Mouse (Mus musculus): Measurements from ENCODE around the gene Trim40.

Trim40 gene

DNA sequence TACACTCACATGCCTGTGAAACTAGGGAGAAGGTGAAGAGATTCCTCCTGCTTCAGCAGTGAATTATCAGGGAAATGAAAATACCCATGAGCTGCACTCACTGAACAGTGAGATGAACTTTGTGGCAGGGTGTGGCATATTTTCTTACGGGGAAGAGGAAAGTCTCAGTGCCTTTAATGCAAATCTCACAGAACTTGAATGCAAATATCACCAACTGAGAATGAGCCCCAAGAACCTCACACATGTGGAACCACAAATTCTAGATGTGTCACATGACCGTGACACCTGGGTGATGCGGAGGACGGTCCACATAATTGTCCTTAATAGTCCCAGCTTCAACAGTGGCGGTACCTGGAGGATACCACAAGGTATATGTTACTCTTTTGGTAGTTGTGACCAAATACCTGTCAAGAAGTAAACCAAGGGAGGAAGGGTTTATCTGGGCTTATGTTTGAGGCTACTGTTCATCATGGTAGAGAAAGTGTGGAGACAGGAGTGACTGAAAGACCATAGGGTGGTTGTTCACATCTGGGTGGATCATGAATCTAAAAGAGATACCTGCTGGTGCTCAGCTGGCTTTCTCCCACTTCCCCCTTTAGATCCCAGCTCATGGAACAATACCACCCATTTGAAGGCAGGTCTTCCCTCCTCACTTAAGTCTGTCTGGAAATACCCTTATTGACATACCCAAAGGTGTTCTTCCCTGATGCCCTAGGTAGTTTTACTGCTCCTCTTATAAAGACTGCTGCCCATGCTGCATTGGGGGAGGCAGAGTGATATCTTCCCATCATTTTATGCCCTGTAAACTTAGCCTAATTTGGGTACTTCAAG is at the start of gene Trim40:
Gene Trim40 (minus strand): TSS at position 51 of the 831 bp plus-strand sequence.
- no peak for DNase-seq

DNA sequence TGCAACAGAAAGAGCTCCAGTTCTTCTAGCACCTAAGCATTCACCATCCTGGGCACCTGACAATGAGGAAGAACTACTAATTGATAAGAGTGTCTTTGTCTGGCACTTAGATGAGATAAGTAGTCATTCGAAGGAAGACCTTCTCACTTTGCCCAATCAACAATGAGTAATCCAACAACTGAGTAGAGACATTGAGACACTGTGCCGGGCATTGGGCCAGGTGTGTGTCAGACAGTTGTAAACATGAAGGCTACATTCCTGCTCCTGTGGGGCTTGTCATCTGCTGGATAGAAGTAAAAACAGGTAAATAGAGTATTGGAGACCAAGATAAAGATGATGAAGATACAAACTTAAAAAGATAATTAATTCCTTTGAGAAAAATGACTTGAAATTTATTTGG is 48.1 kb upstream of the Trim40 start:
- no peak for DNase-seq

DNA sequence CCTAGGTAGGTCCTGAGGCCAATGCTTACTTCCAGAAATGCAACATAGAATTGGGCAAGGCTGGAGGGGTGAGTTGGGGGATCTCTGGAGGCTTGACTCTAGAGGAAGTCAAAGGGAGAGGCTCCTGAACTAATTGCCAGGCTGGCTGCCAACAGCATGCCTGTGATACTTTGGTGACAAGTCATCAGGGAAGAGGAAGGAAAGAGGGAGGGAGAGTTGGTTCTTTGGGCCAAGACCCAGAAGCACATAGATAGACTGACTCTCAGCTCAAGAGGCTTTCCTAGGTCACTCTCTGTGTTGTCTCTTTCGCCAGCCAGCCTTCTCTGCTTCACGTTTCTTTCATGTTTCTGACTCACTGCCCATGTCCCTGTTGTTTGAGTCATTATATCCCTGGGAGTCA is 41.9 kb upstream of the Trim40 start:
- peak; percentile 54 to 67 for DNase-seq

DNA sequence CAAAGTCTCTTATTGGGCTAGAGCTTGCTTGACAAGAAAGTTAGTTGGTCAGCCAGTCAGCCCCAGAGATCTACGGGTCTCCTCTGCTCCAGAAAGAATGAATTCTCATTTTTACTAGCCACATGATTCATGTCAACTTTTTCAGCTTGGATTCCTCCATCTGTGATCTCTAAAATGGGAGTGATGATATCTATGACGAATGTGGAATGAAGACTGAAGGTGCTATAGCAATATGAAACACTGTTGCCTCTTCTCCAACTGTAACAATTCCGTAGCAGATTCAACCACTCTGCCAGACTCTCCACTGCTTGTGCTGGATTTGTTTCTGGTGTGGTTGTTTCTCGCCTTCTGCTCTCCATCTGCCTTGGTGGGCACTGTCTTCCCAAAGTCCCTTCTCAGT is 41.2 kb upstream of the Trim40 start:
- DNase-seq = no peak

DNA sequence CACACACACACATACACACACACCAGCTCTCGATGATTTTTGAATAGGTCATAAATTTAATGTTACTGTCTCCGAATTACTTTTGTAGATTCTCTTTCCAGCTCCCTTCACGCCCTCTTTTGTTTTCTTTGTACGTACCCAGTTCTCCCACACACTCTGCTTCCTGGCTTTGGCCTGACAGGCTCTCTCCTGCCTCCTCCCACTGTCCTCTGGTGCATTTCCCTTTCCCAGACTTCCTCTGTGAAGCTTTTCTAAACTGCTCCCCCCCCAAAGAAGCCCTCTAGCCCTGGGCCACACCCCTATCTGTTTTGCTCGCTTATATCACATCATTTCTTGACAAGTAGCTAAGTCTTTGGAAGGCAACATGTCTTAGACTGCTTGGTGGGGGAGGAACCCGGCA is 40.3 kb upstream of the Trim40 start:
- DNase-seq = no peak

DNA sequence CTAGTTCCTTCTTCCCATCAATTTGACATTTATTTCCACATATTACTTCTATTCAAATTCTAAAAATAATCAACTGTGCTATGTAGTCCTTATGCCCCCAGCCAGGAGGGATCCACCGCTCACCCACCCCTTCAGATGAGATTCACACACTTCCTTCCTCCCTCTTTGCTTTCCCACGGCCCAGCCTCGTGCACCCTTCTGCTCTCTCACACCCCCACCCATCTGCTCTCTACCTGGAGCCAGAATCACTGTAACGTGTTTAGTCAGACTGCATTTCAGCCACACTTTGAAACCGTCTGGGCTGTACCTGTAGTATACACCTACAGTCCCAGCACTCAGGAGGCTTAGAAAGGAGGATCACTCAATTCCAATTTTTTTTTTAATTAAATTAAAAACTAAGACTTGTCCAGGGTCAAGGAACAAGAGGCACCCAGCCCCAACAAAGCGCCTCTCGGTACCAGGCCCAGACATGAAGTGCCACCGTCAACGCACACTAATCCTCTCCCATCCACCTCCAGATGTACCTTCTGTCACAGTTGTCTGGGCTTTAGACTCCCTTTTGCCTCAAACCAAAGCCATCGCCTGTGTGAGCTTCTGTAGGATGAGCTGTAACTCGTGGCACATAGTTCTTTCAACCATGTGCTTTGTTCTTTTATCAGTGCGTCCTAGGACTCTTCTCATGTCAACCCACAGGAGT is 39.5 kb upstream of the Trim40 start:
- no peak for DNase-seq

DNA sequence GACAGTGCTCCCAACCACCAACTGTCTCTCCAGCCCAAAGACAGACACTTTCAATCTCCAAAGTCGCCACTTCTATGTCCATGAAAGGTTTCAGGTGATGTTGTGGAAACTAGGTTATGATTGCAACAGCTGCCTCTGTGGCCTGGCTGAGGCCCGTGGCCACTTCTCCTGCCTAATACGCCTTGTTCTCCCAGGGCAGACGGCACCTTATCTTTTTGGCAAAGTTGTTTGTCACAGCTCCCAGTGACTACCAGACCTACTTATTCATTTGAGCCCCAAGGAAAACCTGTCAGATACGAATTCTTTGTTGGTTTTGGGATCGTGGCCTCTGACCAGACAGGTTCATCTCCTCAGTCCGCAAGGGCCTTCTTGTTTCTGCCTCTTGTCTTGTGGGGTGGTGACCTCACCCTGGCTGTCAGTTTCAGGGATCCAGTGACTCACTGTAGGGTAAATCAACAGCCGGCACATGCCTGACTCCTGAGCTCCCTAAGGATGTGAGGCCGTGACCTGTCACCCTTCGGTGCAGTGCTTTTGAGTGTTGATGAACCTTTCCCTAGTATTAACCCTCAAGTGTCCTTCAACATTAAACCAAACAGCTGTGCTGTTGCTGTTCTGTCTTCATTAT is 37.7 kb upstream of the Trim40 start:
- DNase-seq = no peak

- DNase-seq = no peak
These were observed 33.6 kb upstream of the Trim40 start for GRCm38 (mm10) chr17:36923491-36923890.

DNA sequence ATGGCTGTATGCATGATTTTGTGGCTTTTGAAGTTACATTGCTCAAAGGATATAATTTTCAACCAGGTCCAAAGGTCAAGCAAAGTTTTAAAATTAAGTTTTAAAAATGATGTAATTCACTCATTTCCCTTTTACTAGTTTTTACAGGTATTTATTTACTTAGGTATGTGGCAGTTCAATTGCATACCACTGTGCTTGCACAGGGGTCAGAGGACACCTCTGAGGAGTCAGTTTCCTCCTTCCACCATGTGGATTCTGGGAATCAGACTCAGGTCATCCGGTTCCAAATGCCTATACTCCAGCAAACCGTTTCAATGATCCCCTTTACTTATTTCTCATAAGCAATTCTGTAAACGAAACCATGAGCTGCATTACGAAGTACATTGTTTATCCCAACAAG is 32.8 kb upstream of the Trim40 start:
- no peak for DNase-seq

GRCm38 (mm10) chr17:36920239-36920638 is 30.3 kb upstream of the Trim40 start:
- DNase-seq = peak; percentile 71 to 81

GRCm38 (mm10) chr17:36915076-36915475 is 25.2 kb upstream of the Trim40 start:
- peak; percentile 47 to 55 for DNase-seq

DNA sequence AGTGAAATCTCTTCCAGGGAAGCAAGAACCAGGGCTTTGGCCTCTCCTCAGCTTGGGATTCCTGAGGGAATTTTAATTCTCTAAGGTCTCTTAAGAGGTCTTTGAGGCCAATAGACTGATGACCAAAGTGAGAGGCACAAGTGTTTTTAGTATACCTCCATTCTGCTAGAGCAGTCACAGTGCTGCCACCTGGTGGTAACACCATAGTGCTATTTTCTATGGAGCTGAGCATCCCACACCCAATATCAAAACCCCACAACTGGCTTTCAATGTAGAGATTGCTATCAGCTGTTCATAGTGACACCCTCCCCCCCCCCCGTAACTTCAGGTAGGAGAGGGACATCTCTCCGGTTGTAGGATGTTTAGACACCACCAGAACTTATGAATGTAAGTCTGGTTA is 24.2 kb upstream of the Trim40 start:
- peak; percentile 64 to 77 for DNase-seq

GRCm38 (mm10) chr17:36912031-36912430 is 22.1 kb upstream of the Trim40 start:
- no peak for DNase-seq

GRCm38 (mm10) chr17:36909802-36910201 is 19.9 kb upstream of the Trim40 start:
- no peak for DNase-seq

- no peak for DNase-seq
These were observed 18.3 kb upstream of the Trim40 start for GRCm38 (mm10) chr17:36908235-36908634.

DNA sequence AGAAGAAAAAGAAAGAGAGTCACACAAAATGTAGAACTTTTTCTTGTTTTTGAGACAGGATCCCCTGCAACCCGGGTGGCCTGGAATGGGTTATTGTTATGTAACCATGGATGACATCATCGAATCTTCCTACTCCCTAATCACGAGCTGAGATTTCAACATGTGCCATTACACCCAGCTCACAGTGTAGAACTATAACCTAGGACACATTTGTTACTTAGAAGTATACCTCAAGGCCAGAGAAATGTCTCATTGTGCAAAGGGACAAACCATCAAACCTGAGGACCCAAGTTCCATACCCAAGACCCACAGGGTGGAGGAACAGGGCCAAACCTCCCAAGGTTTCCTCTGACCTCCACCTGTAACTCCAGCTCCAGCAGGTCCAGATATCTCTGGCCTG is 13.7 kb upstream of the Trim40 start:
- peak in 1 of 2 experiments; percentile 17 for DNase-seq

- no peak for DNase-seq
These were observed 10.8 kb upstream of the Trim40 start for GRCm38 (mm10) chr17:36900691-36901090.

GRCm38 (mm10) chr17:36900001-36900400 is 10.1 kb upstream of the Trim40 start:
- DNase-seq = no peak

- DNase-seq = no peak
These were observed 9.5 kb upstream of the Trim40 start for GRCm38 (mm10) chr17:36899376-36899775.

DNA sequence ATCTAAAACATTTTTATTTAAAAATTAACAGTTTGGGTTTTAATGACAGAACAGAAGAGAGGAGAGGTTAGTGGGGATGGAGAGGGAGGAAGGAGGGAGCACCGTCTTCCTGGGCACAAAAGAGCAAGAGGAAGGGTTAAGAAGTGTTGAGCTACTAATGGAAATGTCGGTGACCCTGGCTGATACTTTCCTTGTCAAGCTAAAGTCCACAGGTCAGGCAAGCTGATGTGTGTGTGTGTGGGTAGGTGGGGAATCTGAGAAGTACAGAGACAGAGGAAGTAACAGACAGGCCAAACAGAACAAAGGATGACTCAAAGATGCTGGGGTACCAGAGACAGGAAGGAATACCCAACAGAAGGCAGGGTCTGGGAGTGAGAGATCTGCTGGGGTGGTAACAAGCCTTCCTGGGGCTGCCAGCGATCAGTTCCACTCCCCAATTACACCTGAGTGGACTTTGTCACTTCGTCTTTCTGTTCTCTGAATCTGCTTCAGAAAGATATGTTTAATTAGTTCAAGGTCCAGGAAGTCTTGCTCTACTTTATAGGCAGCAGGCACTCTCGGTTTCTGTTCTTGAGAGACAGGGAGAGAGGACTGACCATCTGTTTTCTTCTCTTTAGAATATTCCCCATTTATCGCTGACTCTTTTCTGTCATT is 7.8 kb upstream of the Trim40 start, which contains the start of gene Trim31:
Gene Trim31 (plus strand): TSS at position 567 of the 654 bp plus-strand sequence.
- DNase-seq = no peak

GRCm38 (mm10) chr17:36897065-36897464 is 7.1 kb upstream of the Trim40 start:
- no peak for DNase-seq

GRCm38 (mm10) chr17:36896583-36896982 is 6.7 kb upstream of the Trim40 start:
- peak; percentile 21 to 33 for DNase-seq

DNA sequence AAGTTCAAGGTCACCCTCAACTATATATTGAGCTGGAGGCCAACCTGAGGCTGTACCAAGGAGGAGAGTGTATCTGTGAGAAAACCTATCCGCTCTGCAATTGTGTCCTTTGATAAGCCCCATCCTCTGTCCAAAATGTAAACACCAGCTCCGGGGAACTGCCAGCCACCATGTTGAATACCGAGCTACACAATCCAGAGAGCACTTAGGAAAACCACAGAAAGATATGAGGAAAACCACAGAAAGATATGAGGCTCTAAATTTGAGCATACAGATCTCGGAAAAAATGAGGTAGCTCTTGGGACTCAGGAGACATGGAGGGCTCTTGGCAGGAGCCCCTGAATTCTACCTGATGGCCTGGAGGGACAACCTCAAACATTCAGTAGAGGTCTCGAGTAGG is 3.5 kb upstream of the Trim40 start:
- DNase-seq = no peak
